Mouse (Mus musculus): Measurements from ENCODE around the gene Tdp1.

DNA sequence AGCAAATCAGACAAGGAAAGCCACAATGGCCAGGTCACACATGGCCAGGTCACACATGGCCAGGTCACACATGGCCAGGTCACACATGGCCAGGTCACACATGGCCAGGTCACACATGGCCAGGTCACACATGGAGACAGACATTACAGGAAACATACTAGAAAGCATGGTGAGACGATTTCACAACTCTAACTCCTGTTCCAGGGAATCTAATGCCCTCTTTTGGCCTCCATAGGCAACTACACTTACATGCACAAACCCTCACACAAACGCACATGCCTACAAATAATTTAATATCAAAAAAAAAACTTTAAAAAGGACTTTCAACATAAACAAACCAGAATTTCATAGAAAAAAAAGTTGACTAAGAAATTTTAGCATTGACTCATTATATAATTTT, 34.3 kb upstream of the Tdp1 start:
- no peak for TF ChIP-seq CTCF (IDR thresholded peaks at IDR 0.05; ENCODE audit: borderline replicate concordance, insufficient read depth, low read length)
- TF ChIP-seq POLR2A (IDR thresholded peaks at IDR 0.05; ENCODE audit: low read depth, low read length) = no peak

Data from embryonic fibroblast, embryonic 13.5 days (primary cell).